Mouse (Mus musculus): ENCODE results near the gene C9. TPM values are rescaled to one million over a fixed set of nuclear protein-coding genes. Genes with fewer than 3 reads are reported as not detected.

The C9 gene
- polyA plus RNA-seq, 1 experiment: not detected

- WGBS: 67% methylated on average over 19 of the region's 19 CpGs
- TF ChIP-seq CTCF (IDR thresholded peaks at IDR 0.05; ENCODE audit: insufficient read depth, low read length) (no peak), POLR2A (IDR thresholded peaks at IDR 0.05; ENCODE audit: borderline replicate concordance, extremely low read depth, low read depth, low read length) (no peak)
- no peak for DNase-seq
- Histone ChIP-seq H3K4me3 (replicated peaks; ENCODE audit: extremely low read depth, low read depth, low read length) (no peak overlapping the region), H3K4me1 (ENCODE audit: control insufficient read depth, insufficient read depth, low read length) (no peaks in the 10 kb centered on the region)
These were observed 74.5 kb downstream of the C9 start for GRCm38 (mm10) chr15:6519417-6520255.

GRCm38 (mm10) chr15:6520505-6521155 is 75.5 kb downstream of the C9 start:
- DNase-seq: no peak
- Histone ChIP-seq H3K4me1 (ENCODE audit: control insufficient read depth, insufficient read depth, low read length) (no peaks in the 10 kb centered on the region), H3K4me3 (replicated peaks; ENCODE audit: extremely low read depth, low read depth, low read length) (no peak overlapping the region)
- no peak for TF ChIP-seq POLR2A (IDR thresholded peaks at IDR 0.05; ENCODE audit: borderline replicate concordance, extremely low read depth, low read depth, low read length)
- no peak for TF ChIP-seq CTCF (IDR thresholded peaks at IDR 0.05; ENCODE audit: insufficient read depth, low read length)
- WGBS: 57% methylated on average over 10 of the region's 10 CpGs

- WGBS: 69% methylated on average over 8 of the region's 8 CpGs
- TF ChIP-seq CTCF (IDR thresholded peaks at IDR 0.05; ENCODE audit: insufficient read depth, low read length) (no peak), POLR2A (IDR thresholded peaks at IDR 0.05; ENCODE audit: borderline replicate concordance, extremely low read depth, low read depth, low read length) (no peak)
- Histone ChIP-seq H3K4me1 (ENCODE audit: control insufficient read depth, insufficient read depth, low read length) (no peaks in the 10 kb centered on the region), H3K4me3 (replicated peaks; ENCODE audit: extremely low read depth, low read depth, low read length) (peak within 1 kb of the TSS; percentile 21)
- DNase-seq: no peak
These were observed 77.6 kb downstream of the C9 start, which contains the start of gene Fyb for GRCm38 (mm10) chr15:6522653-6523167. TSS of gene Fyb (plus strand) at chr15:6522853.

- no peak overlapping the region for H3K4me3 ChIP-seq (replicated peaks; ENCODE audit: extremely low read depth, low read depth, low read length)
- 74% methylated on average over 2 of the region's 2 CpGs for WGBS
- no peak for DNase-seq
- TF ChIP-seq POLR2A (IDR thresholded peaks at IDR 0.05; ENCODE audit: borderline replicate concordance, extremely low read depth, low read depth, low read length) (no peak), CTCF (IDR thresholded peaks at IDR 0.05; ENCODE audit: insufficient read depth, low read length) (no peak)
- H3K4me1 ChIP-seq (ENCODE audit: control insufficient read depth, insufficient read depth, low read length): no peaks in the 10 kb centered on the region
These were observed 79.7 kb downstream of the C9 start for GRCm38 (mm10) chr15:6524801-6525200.

- Histone ChIP-seq H3K4me1 (ENCODE audit: control insufficient read depth, insufficient read depth, low read length) (no peaks in the 10 kb centered on the region), H3K4me3 (replicated peaks; ENCODE audit: extremely low read depth, low read depth, low read length) (no peak overlapping the region)
- TF ChIP-seq CTCF (IDR thresholded peaks at IDR 0.05; ENCODE audit: insufficient read depth, low read length): no peak
- no peak for TF ChIP-seq POLR2A (IDR thresholded peaks at IDR 0.05; ENCODE audit: borderline replicate concordance, extremely low read depth, low read depth, low read length)
- no peak for DNase-seq
- WGBS: 71% methylated on average over 3 of the region's 3 CpGs
These were observed 80.3 kb downstream of the C9 start for GRCm38 (mm10) chr15:6525386-6525785.

- no peak for DNase-seq
- TF ChIP-seq CTCF (IDR thresholded peaks at IDR 0.05; ENCODE audit: insufficient read depth, low read length) (no peak), POLR2A (IDR thresholded peaks at IDR 0.05; ENCODE audit: borderline replicate concordance, extremely low read depth, low read depth, low read length) (no peak)
- WGBS: 82% methylated on average over 3 of the region's 3 CpGs
- Histone ChIP-seq H3K4me3 (replicated peaks; ENCODE audit: extremely low read depth, low read depth, low read length) (no peak overlapping the region), H3K4me1 (ENCODE audit: control insufficient read depth, insufficient read depth, low read length) (no peaks in the 10 kb centered on the region)
These were observed 88.8 kb downstream of the C9 start for GRCm38 (mm10) chr15:6533858-6534343.

- 67% methylated on average over 8 of the region's 8 CpGs for WGBS
- no peak overlapping the region for H3K4me3 ChIP-seq (replicated peaks; ENCODE audit: extremely low read depth, low read depth, low read length)
- DNase-seq: no peak
- TF ChIP-seq CTCF (IDR thresholded peaks at IDR 0.05; ENCODE audit: insufficient read depth, low read length) (no peak), POLR2A (IDR thresholded peaks at IDR 0.05; ENCODE audit: borderline replicate concordance, extremely low read depth, low read depth, low read length) (no peak)
- no peaks in the 10 kb centered on the region for H3K4me1 ChIP-seq (ENCODE audit: control insufficient read depth, insufficient read depth, low read length)
These were observed 89.5 kb downstream of the C9 start for GRCm38 (mm10) chr15:6534592-6534991.

GRCm38 (mm10) chr15:6539639-6540338 is 94.7 kb downstream of the C9 start:
- DNase-seq: no peak
- TF ChIP-seq POLR2A (IDR thresholded peaks at IDR 0.05; ENCODE audit: borderline replicate concordance, extremely low read depth, low read depth, low read length): no peak
- TF ChIP-seq CTCF (IDR thresholded peaks at IDR 0.05; ENCODE audit: insufficient read depth, low read length): no peak
- 35% methylated on average over 7 of the region's 7 CpGs for WGBS
- no peak overlapping the region for H3K4me3 ChIP-seq (replicated peaks; ENCODE audit: extremely low read depth, low read depth, low read length)
- H3K4me1 ChIP-seq (ENCODE audit: control insufficient read depth, insufficient read depth, low read length): no peaks in the 10 kb centered on the region

Other genes starting within 250 kb of the C9 start
- gene Dab2, start 145.5 kb upstream of the C9 start, polyA plus RNA-seq (2012; rRNA removed): 33.7 and 43.4 TPM in 2 replicates
- gene Fyb, start 77.5 kb downstream of the C9 start, polyA plus RNA-seq (2012; rRNA removed): 48.1 and 71.0 TPM in 2 replicates